In genomic region chr8:73353794-73354179, GRCm38 (mm10) we compare ENCODE assay signal across 8 mouse cellular contexts. TPM values are rescaled to one million over a fixed set of nuclear protein-coding genes. Genes with fewer than 3 reads are reported as not detected.
A peak's percentile ranks its signal among the peaks of the same experiment; 100 is the strongest.
DNase-seq lines count a peak whose midpoint lies in the region; ATAC-seq and TF ChIP-seq lines count a peak whose summit lies in the region.

No protein-coding gene starts in this region.

- no peak for DNase-seq in liver, adult 2 months (ENCODE audit: extremely low read depth, low read depth, low spot score)
- no peak for DNase-seq in liver
- no peak for DNase-seq in yolk sac, embryonic 10.5 days (ENCODE audit: low spot score)
- DNase-seq in right cerebral cortex, adult 18-20 months, result no peak
- DNase-seq in thymus, postnatal 0 days (ENCODE audit: low spot score), result no peak

- no peaks in the 10 kb centered on the region; the same call in 1 of the 2 replicates for H3K4me1 ChIP-seq in liver, adult 2 months (ENCODE audit: control insufficient read depth, insufficient read depth, low read length)
- H3K4me1 ChIP-seq in embryonic fibroblast, embryonic 13.5 days (ENCODE audit: control insufficient read depth, insufficient read depth, low read length), result peaks cover 4% of the 10 kb centered on the region; the same call in 1 of the 2 replicates
- H3K4me1 ChIP-seq in intestine, embryonic 15.5 days (replicated peaks), result peaks cover 13% of the 10 kb centered on the region
- peaks cover 53% of the 10 kb centered on the region for H3K4me1 ChIP-seq in neural tube, embryonic 13.5 days (replicated peaks)

- no peaks in the 10 kb centered on the region for H3K27me3 ChIP-seq in liver, adult 2 months (ENCODE audit: control insufficient read depth, insufficient read depth, low read length)
- H3K27me3 ChIP-seq in intestine, embryonic 15.5 days (replicated peaks), result no peaks in the 10 kb centered on the region
- H3K27me3 ChIP-seq in neural tube, embryonic 13.5 days, result no peaks in the 10 kb centered on the region

- H3K27ac ChIP-seq in liver, adult 2 months (replicated peaks; ENCODE audit: insufficient read depth, low read depth, low read length), result 0 out of 2 replicates have a peak overlapping the region, but pooled peaks have one; percentile 3
- peak overlapping the region; percentile 85 for H3K27ac ChIP-seq in embryonic fibroblast, embryonic 13.5 days (ENCODE audit: insufficient read depth, low read length)
- peak overlapping the region; percentile 77 for H3K27ac ChIP-seq in intestine, embryonic 15.5 days
- peak overlapping the region; percentile 88 for H3K27ac ChIP-seq in neural tube, embryonic 13.5 days (replicated peaks)

- H3K36me3 ChIP-seq in liver, adult 2 months (ENCODE audit: control insufficient read depth, insufficient read depth, low read length), result no peaks in the 10 kb centered on the region
- no peaks in the 10 kb centered on the region for H3K36me3 ChIP-seq in intestine, embryonic 15.5 days
- H3K36me3 ChIP-seq in neural tube, embryonic 13.5 days, result no peaks in the 10 kb centered on the region

- peak; percentile 62 for ATAC-seq in intestine, embryonic 15.5 days
- ATAC-seq in neural tube, embryonic 13.5 days (ENCODE audit: low read depth), result peak; percentile 51

- peak overlapping the region; percentile 18; the same call in 1 of the 2 replicates for H3K9ac ChIP-seq in liver, adult 2 months (ENCODE audit: low read depth, low read length)
- peak overlapping the region; percentile 50 for H3K9ac ChIP-seq in intestine, embryonic 15.5 days
- peak overlapping the region; percentile 72 for H3K9ac ChIP-seq in neural tube, embryonic 13.5 days

- H3K79me2 ChIP-seq in liver, adult 2 months (ENCODE audit: control insufficient read depth, insufficient read depth, low read length), result no peaks in the 10 kb centered on the region

- TF ChIP-seq POLR2A in liver, adult 2 months (IDR thresholded peaks at IDR 0.05; ENCODE audit: extremely low read depth, insufficient read depth, low read length), result 0 out of 2 replicates have a peak, but pooled peaks have one; percentile 16
- TF ChIP-seq POLR2A in embryonic fibroblast, embryonic 13.5 days (IDR thresholded peaks at IDR 0.05; ENCODE audit: low read depth, low read length), result 0 out of 2 replicates have a peak, but pooled peaks have one; percentile 51

- no peak for TF ChIP-seq CTCF in liver, adult 2 months (IDR thresholded peaks at IDR 0.05; ENCODE audit: low read depth, low read length)
- TF ChIP-seq CTCF in embryonic fibroblast, embryonic 13.5 days (IDR thresholded peaks at IDR 0.05; ENCODE audit: borderline replicate concordance, insufficient read depth, low read length), result no peak

- under 1% methylated on average over 16 of the region's 16 CpGs for WGBS in liver, adult 2 months
- WGBS in intestine, embryonic 15.5 days, result under 1% methylated on average over 16 of the region's 16 CpGs
- WGBS in neural tube, embryonic 13.5 days, result under 1% methylated on average over 16 of the region's 16 CpGs

- H3K9me3 ChIP-seq in intestine, embryonic 15.5 days, result no peaks in the 10 kb centered on the region
- no peaks in the 10 kb centered on the region for H3K9me3 ChIP-seq in neural tube, embryonic 13.5 days

- H3K4me2 ChIP-seq in intestine, embryonic 15.5 days (replicated peaks), result peak overlapping the region; percentile 93
- peak overlapping the region; percentile 86 for H3K4me2 ChIP-seq in neural tube, embryonic 13.5 days

- peak overlapping the region; percentile 34 for H3K4me3 ChIP-seq in liver, adult 2 months (ENCODE audit: insufficient read depth, low read depth, low read length)
- H3K4me3 ChIP-seq in embryonic fibroblast, embryonic 13.5 days (ENCODE audit: insufficient read depth, low read length), result peak overlapping the region; percentile 44
- H3K4me3 ChIP-seq in intestine, embryonic 15.5 days (replicated peaks), result peak overlapping the region; percentile 92
- H3K4me3 ChIP-seq in neural tube, embryonic 13.5 days, result peak overlapping the region; percentile 87

RNA-seq across cellular contexts. Expression of gene Large1, which starts 0.4 kb away (rescaled TPM):
- total RNA-seq in liver, adult 2 months (2014; rRNA removed), result 3.5 and 4.7 TPM in 2 replicates
- 1.4 and 1.9 TPM in 2 replicates for polyA plus RNA-seq in liver, adult 2 months (2012; rRNA removed)
- 42.7 and 50.9 TPM in 2 replicates for polyA plus RNA-seq in embryonic fibroblast, embryonic 13.5 days (2011; ENCODE audit: insufficient read length, low read depth, missing spikeins)
- polyA plus RNA-seq in intestine, embryonic 15.5 days (2015; fragmentation: Nextera tagmentation; extraction: Ambion mirVana), result 5.8 and 6.5 TPM in 2 replicates
- 14.0 and 14.2 TPM in 2 replicates for polyA plus RNA-seq in neural tube, embryonic 13.5 days (2015; fragmentation: Nextera tagmentation; extraction: Ambion mirVana)
- polyA plus RNA-seq in thymus, postnatal 0 days (2015; fragmentation: Nextera tagmentation; extraction: Ambion mirVana), result 1.6 and 1.7 TPM in 2 replicates

Comparison
In these comparisons a context has a peak if more than half of its experiments do, and no peak if none do; other contexts are left out.
1. H3K27ac ChIP-seq: peak in every context shown above with its lines; median percentile 88 in neural tube, embryonic 13.5 days; 85 in embryonic fibroblast, embryonic 13.5 days; 77 in intestine, embryonic 15.5 days; 3 in liver, adult 2 months.
2. H3K4me3 ChIP-seq: peak in every context shown above with its lines; median percentile 92 in intestine, embryonic 15.5 days; 87 in neural tube, embryonic 13.5 days; 44 in embryonic fibroblast, embryonic 13.5 days; 34 in liver, adult 2 months.
3. H3K9ac ChIP-seq: peak in every context shown above with its lines; median percentile 72 in neural tube, embryonic 13.5 days; 50 in intestine, embryonic 15.5 days; 18 in liver, adult 2 months.